Mouse (Mus musculus): ENCODE results near the gene Gm17334.

- TF ChIP-seq POLR2A (IDR thresholded peaks at IDR 0.05; ENCODE audit: low read depth, low read length) = no peak
- no peak for TF ChIP-seq CTCF (IDR thresholded peaks at IDR 0.05; ENCODE audit: borderline replicate concordance, insufficient read depth, low read length)
Observed at GRCm38 (mm10) chr11:53794015-53794414, 21.0 kb upstream of the Gm17334 start.
